Mouse (Mus musculus) limb, embryonic 10.5 days (tissue): ENCODE results near the gene Fbxo5. TPM values are rescaled to one million over a fixed set of nuclear protein-coding genes. Genes with fewer than 3 reads are reported as not detected.

Source experiments
- DNase-seq: peaks from one replicate; pipeline ENCODE4 v3.0.0-alpha.2; 2017; ENCODE audit warnings: low spot score
- H3K27ac ChIP-seq: fragments of 300-500 bp; sonication (generic); 2 replicates; pipeline ENCODE4 v1.5.1; 2016; ENCODE audit warnings: mild to moderate bottlenecking
- H3K27me3 ChIP-seq: fragments of 300-500 bp; sonication (generic); 2 replicates; pipeline ENCODE4 v1.6.1; 2016; ENCODE audit warnings: low read depth, mild to moderate bottlenecking; ENCODE audit not compliant: poor library complexity, severe bottlenecking
- H3K36me3 ChIP-seq: fragments of 300-500 bp; sonication (generic); 2 replicates; pipeline ENCODE4 v1.6.1; 2016; ENCODE audit warnings: mild to moderate bottlenecking, moderate library complexity
- H3K4me1 ChIP-seq: fragments of 300-500 bp; sonication (generic); 2 replicates; pipeline ENCODE4 v1.6.1; 2016
- H3K4me3 ChIP-seq: fragments of 300-500 bp; sonication (generic); 2 replicates; pipeline ENCODE4 v1.5.1; 2016; ENCODE audit warnings: mild to moderate bottlenecking, moderate library complexity
- H3K9me3 ChIP-seq: fragments of 300-500 bp; sonication (generic); replicated peaks from 2 replicates; pipeline ENCODE4 v1.6.1; 2016; ENCODE audit warnings: mild to moderate bottlenecking
- WGBS: fragments of 180-500 bp; shearing (Covaris S2); methylation state at CpG from one replicate; pipeline ENCODE4 v1.1.7; 2016; 5-methylcytosine and 5-hydroxymethylcytosine counted together
- polyA plus RNA-seq: library from polyadenylated mRNA; unstranded; fragments of >200 nt; fragmentation: Nextera tagmentation; extraction: Ambion mirVana; gene quantifications from 2 replicates; pipeline ENCODE4 v1.2.1, GENCODE M21; 2016

The Fbxo5 gene
- 106 and 125 TPM in 2 replicates for polyA plus RNA-seq

- peaks cover 27% of the 10 kb centered on the region for H3K36me3 ChIP-seq
- H3K4me3 ChIP-seq: peak within 1 kb of the TSS; percentile 84
- DNase-seq: peak; percentile 95
- no peaks in the 10 kb centered on the region for H3K9me3 ChIP-seq
- H3K27me3 ChIP-seq: no peaks in the 10 kb centered on the region
- H3K4me1 ChIP-seq: peaks cover 12% of the 10 kb centered on the region
- WGBS: under 1% methylated on average over 42 of the region's 42 CpGs
- H3K27ac ChIP-seq: peak within 1 kb of the TSS; percentile 96
These were observed at the start of gene Fbxo5 for GRCm38 (mm10) chr10:5805243-5805730. Gene Fbxo5 (minus strand): TSS chr10:5805600.

- no peak for DNase-seq
- Histone ChIP-seq H3K27me3 (no peaks in the 10 kb centered on the region), H3K4me1 (no peaks in the 10 kb centered on the region), H3K4me3 (no peak overlapping the region), H3K9me3 (no peaks in the 10 kb centered on the region), H3K36me3 (no peaks in the 10 kb centered on the region), H3K27ac (no peak overlapping the region)
- 93% methylated on average over 8 of the region's 8 CpGs for WGBS
These were observed 48.0 kb upstream of the Fbxo5 start for GRCm38 (mm10) chr10:5853290-5853868.

- Histone ChIP-seq H3K36me3 (no peaks in the 10 kb centered on the region), H3K4me1 (no peaks in the 10 kb centered on the region), H3K27me3 (no peaks in the 10 kb centered on the region), H3K9me3 (no peaks in the 10 kb centered on the region), H3K27ac (no peak overlapping the region), H3K4me3 (no peak overlapping the region)
- no peak for DNase-seq
- WGBS: 56% methylated on average over 2 of the region's 2 CpGs
These were observed 41.5 kb upstream of the Fbxo5 start for GRCm38 (mm10) chr10:5846939-5847338.

GRCm38 (mm10) chr10:5841369-5841768 is 36.0 kb upstream of the Fbxo5 start:
- H3K4me3 ChIP-seq: no peak overlapping the region
- H3K27ac ChIP-seq: no peak overlapping the region
- H3K36me3 ChIP-seq: no peaks in the 10 kb centered on the region
- H3K27me3 ChIP-seq: no peaks in the 10 kb centered on the region
- no peaks in the 10 kb centered on the region for H3K9me3 ChIP-seq
- DNase-seq: peak; percentile 51
- WGBS: 89% methylated on average over 4 of the region's 4 CpGs
- no peaks in the 10 kb centered on the region for H3K4me1 ChIP-seq

- Histone ChIP-seq H3K27me3 (no peaks in the 10 kb centered on the region), H3K4me1 (peaks cover 10% of the 10 kb centered on the region), H3K9me3 (no peaks in the 10 kb centered on the region), H3K27ac (no peak overlapping the region), H3K36me3 (peaks cover 10% of the 10 kb centered on the region), H3K4me3 (no peak overlapping the region)
- 76% methylated on average over 6 of the region's 6 CpGs for WGBS
- no peak for DNase-seq
These were observed 21.1 kb upstream of the Fbxo5 start for GRCm38 (mm10) chr10:5826336-5827025.

- H3K9me3 ChIP-seq: no peaks in the 10 kb centered on the region
- no peaks in the 10 kb centered on the region for H3K27me3 ChIP-seq
- peak overlapping the region; percentile 92 for H3K27ac ChIP-seq
- DNase-seq: no peak
- peaks cover 10% of the 10 kb centered on the region for H3K4me1 ChIP-seq
- peaks cover 24% of the 10 kb centered on the region for H3K36me3 ChIP-seq
- 2% methylated on average over 3 of the region's 3 CpGs for WGBS
- H3K4me3 ChIP-seq: peak overlapping the region; percentile 81
These were observed 19.4 kb upstream of the Fbxo5 start for GRCm38 (mm10) chr10:5824779-5825178.

- Histone ChIP-seq H3K4me3 (peak within 1 kb of the TSS; percentile 81), H3K27ac (peak within 1 kb of the TSS; percentile 92), H3K27me3 (no peaks in the 10 kb centered on the region), H3K36me3 (peaks cover 33% of the 10 kb centered on the region), H3K9me3 (no peaks in the 10 kb centered on the region), H3K4me1 (peaks cover 10% of the 10 kb centered on the region)
- under 1% methylated on average over 47 of the region's 47 CpGs for WGBS
- peak; percentile 95 for DNase-seq
These were observed 18.5 kb upstream of the Fbxo5 start, which contains the start of gene Mtrf1l for GRCm38 (mm10) chr10:5823740-5824491. Gene Mtrf1l (minus strand): TSS chr10:5823910.

GRCm38 (mm10) chr10:5823291-5823739 is 17.9 kb upstream of the Fbxo5 start:
- WGBS: under 1% methylated on average over 37 of the region's 37 CpGs
- Histone ChIP-seq H3K27ac (peak overlapping the region; percentile 92), H3K9me3 (no peaks in the 10 kb centered on the region), H3K4me1 (peaks cover 10% of the 10 kb centered on the region), H3K36me3 (peaks cover 39% of the 10 kb centered on the region), H3K27me3 (no peaks in the 10 kb centered on the region), H3K4me3 (peak overlapping the region; percentile 81)
- DNase-seq: peak; percentile 63

- peaks cover 10% of the 10 kb centered on the region for H3K4me1 ChIP-seq
- H3K36me3 ChIP-seq: peaks cover 82% of the 10 kb centered on the region
- H3K4me3 ChIP-seq: no peak overlapping the region
- H3K9me3 ChIP-seq: no peaks in the 10 kb centered on the region
- H3K27me3 ChIP-seq: no peaks in the 10 kb centered on the region
- no peak overlapping the region for H3K27ac ChIP-seq
- no peak for DNase-seq
- 90% methylated on average over 3 of the region's 3 CpGs for WGBS
These were observed 13.4 kb upstream of the Fbxo5 start for GRCm38 (mm10) chr10:5818772-5819171.

GRCm38 (mm10) chr10:5815968-5816367 is 10.6 kb upstream of the Fbxo5 start:
- H3K4me1 ChIP-seq: no peaks in the 10 kb centered on the region
- H3K4me3 ChIP-seq: no peak overlapping the region
- H3K36me3 ChIP-seq: peaks cover 95% of the 10 kb centered on the region
- WGBS: 97% methylated on average over 2 of the region's 2 CpGs
- no peaks in the 10 kb centered on the region for H3K9me3 ChIP-seq
- H3K27me3 ChIP-seq: no peaks in the 10 kb centered on the region
- no peak overlapping the region for H3K27ac ChIP-seq
- no peak for DNase-seq

GRCm38 (mm10) chr10:5813724-5814123 is 8.3 kb upstream of the Fbxo5 start:
- H3K27ac ChIP-seq: no peak overlapping the region
- WGBS: 92% methylated on average over 11 of the region's 11 CpGs
- H3K27me3 ChIP-seq: no peaks in the 10 kb centered on the region
- H3K36me3 ChIP-seq: peaks cover 82% of the 10 kb centered on the region
- no peaks in the 10 kb centered on the region for H3K9me3 ChIP-seq
- no peak overlapping the region for H3K4me3 ChIP-seq
- DNase-seq: no peak
- H3K4me1 ChIP-seq: no peaks in the 10 kb centered on the region

GRCm38 (mm10) chr10:5807683-5808082 is 2.3 kb upstream of the Fbxo5 start:
- Histone ChIP-seq H3K27ac (no peak overlapping the region), H3K4me3 (no peak overlapping the region), H3K36me3 (peaks cover 27% of the 10 kb centered on the region), H3K27me3 (no peaks in the 10 kb centered on the region), H3K9me3 (no peaks in the 10 kb centered on the region), H3K4me1 (peaks cover 9% of the 10 kb centered on the region)
- DNase-seq: no peak
- WGBS: 88% methylated on average over 2 of the region's 2 CpGs

- DNase-seq: no peak
- Histone ChIP-seq H3K27ac (0 out of 2 replicates have a peak overlapping the region, but pooled peaks have one; percentile 96), H3K4me3 (no peak overlapping the region), H3K36me3 (peaks cover 27% of the 10 kb centered on the region), H3K9me3 (no peaks in the 10 kb centered on the region), H3K4me1 (peaks cover 12% of the 10 kb centered on the region), H3K27me3 (no peaks in the 10 kb centered on the region)
- 85% methylated on average over 4 of the region's 4 CpGs for WGBS
These were observed 1.6 kb upstream of the Fbxo5 start for GRCm38 (mm10) chr10:5806996-5807395.
